Mouse (Mus musculus) stomach, postnatal 0 days (tissue): ENCODE data around the gene Capn11.

ENCODE experiments used
- CTCF ChIP-seq: IDR thresholded peaks from 2 replicates; pipeline ENCODE4 v1.5.1; 2016; ENCODE audit warnings: antibody characterized with exemption, low read depth, mild to moderate bottlenecking, moderate library complexity
- EP300 ChIP-seq: optimal IDR thresholded peaks from 2 replicates; pipeline ENCODE3; 2016; ENCODE audit warnings: antibody characterized with exemption

DNA sequence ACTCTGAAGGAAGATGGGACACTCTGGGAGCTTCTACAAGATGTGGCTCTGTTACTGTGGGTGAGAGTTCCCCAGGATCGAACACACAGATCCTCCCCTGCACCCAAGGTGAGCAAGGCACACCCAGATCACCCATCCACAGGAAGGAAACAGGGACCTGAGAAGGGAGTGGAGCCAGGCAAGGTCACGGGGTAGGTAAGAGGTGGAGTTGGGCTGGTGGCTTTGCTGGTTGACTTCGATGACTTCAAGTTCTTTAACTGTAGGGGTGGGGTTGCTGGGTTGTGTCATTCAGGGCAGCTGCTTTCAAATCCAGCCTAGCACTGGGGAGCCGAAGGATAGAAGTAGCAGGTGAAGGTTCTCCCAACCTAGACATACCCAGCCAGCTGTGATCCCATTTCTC lies 23.7 kb upstream of the Capn11 start:
- TF ChIP-seq CTCF (no peak), EP300 (no peak)
